Mouse (Mus musculus): ENCODE measurements around the gene Cir1. TPM values are rescaled to one million over a fixed set of nuclear protein-coding genes. Genes with fewer than 3 reads are reported as not detected.

Gene Cir1
- polyA plus RNA-seq, 1 experiment from 2014 or later: 21.0 TPM

DNA sequence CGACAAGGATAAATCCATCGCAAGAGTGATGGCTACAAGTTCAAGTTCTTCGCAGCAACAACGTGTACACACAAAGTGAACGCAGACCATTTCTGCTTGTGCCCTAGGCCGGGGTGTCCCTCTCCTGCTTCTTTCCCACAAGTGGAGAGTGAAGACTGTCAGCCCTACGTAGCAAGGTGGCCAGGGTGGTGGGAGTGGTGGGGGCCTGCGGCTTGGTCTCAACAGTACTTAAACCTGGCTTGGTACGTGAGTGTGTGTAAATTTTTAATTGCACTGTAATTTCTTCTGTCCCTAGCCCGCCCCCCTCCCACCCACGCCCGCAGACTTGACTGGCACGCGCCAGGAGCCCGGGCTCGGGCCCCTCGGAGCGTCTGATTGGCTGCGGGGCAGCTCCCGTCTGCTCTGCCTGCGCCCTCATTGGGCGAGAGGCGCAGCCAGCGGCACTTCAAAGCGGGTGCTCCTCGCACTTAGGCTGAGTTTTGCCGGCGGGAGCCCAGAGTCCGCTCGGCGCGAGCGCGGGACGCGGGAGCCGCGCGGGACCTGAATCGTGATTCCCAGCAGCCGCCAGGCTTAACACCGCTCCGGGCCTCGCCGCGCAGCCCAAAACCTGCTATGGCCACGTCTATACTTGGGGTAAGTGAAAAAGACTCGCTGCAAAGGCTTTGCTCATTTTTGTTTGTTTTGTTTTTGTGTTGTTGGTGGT, 40.9 kb downstream of the Cir1 start, which contains the start of gene Sp9:
Gene Sp9 (plus strand): TSS at position 467 of the 703 bp plus-strand sequence.
- H3K9me3 ChIP-seq (ENCODE audit: control insufficient read depth, low read length): no peaks in the 10 kb centered on the region
- H3K4me1 ChIP-seq (ENCODE audit: control insufficient read depth, insufficient read depth, low read length): peaks cover 23% of the 10 kb centered on the region
- peak within 1 kb of the TSS; percentile 53 for H3K4me2 ChIP-seq (ENCODE audit: low read depth)
- ATAC-seq (ENCODE audit: insufficient read depth, low FRiP score, low TSS enrichment) (peak; percentile 88), DNase-seq (ENCODE audit: low spot score) (peak; percentile 88)
- peak within 1 kb of the TSS; percentile 55 for H3K9ac ChIP-seq (ENCODE audit: low read length)
- H3K27me3 ChIP-seq (ENCODE audit: control insufficient read depth, insufficient read depth, low read length): peaks cover 78% of the 10 kb centered on the region
- WGBS: under 1% methylated on average over 48 of the region's 48 CpGs
- H3K4me3 ChIP-seq (ENCODE audit: low read depth, low read length): peak within 1 kb of the TSS; percentile 43
- H3K27ac ChIP-seq (ENCODE audit: low read depth, low read length): no peak within 1 kb of the TSS
- H3K36me3 ChIP-seq (ENCODE audit: control insufficient read depth, insufficient read depth, low read length): no peaks in the 10 kb centered on the region

DNA sequence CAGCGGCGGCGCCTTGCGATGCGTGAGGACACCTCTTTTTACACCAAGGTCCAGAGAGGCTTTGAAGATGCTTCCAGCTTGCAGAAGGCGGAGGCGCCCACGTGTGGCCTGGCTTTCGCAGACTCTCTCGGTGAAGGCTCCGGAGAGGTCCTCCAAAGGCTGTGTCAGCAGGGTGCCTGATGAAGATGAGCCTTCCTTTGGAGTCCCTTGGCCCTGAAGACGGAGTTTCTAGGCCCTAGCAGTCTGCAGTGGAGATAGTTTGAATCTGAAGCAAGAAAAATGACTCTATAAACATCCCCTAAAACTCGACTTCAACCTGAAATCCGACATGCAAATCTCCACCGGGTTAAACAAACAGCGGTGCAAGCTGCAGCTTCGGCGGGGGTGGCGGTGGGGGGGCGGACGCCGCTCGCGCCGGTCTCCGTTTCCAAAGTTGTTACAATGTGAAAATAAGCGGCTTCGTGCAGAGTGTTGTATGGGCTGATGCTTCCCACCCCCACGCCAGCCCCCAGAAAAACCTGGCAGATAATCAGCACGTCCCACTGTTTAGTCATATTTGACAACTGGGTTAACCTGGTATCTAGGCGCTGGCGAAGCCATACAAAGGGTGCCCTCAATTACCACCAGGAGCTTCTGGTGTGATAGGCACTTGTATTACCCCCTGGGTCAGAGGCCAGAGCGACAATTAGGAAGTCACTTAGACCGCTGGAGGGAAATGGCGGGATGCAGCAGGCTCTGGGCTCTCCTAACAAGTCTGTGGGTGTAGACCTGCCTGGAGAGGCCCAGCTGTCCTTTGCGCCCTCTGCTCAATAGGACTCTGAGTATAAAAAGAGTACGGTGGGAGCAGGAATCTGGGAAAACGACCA, 41.7 kb downstream of the Cir1 start:
- Histone ChIP-seq H3K27ac (ENCODE audit: low read depth, low read length) (no peak overlapping the region), H3K27me3 (ENCODE audit: control insufficient read depth, insufficient read depth, low read length) (peaks cover 80% of the 10 kb centered on the region), H3K9ac (ENCODE audit: low read length) (no peak overlapping the region), H3K36me3 (ENCODE audit: control insufficient read depth, insufficient read depth, low read length) (no peaks in the 10 kb centered on the region), H3K9me3 (ENCODE audit: control insufficient read depth, low read length) (no peaks in the 10 kb centered on the region), H3K4me1 (ENCODE audit: control insufficient read depth, insufficient read depth, low read length) (peaks cover 26% of the 10 kb centered on the region), H3K4me2 (ENCODE audit: low read depth) (peak overlapping the region; percentile 12; the same call in 1 of the 2 replicates), H3K4me3 (ENCODE audit: low read depth, low read length) (no peak overlapping the region)
- WGBS: under 1% methylated on average over 38 of the region's 38 CpGs
- DNase-seq (ENCODE audit: low spot score) (peak; percentile 52), ATAC-seq (ENCODE audit: insufficient read depth, low FRiP score, low TSS enrichment) (no peak)

DNA sequence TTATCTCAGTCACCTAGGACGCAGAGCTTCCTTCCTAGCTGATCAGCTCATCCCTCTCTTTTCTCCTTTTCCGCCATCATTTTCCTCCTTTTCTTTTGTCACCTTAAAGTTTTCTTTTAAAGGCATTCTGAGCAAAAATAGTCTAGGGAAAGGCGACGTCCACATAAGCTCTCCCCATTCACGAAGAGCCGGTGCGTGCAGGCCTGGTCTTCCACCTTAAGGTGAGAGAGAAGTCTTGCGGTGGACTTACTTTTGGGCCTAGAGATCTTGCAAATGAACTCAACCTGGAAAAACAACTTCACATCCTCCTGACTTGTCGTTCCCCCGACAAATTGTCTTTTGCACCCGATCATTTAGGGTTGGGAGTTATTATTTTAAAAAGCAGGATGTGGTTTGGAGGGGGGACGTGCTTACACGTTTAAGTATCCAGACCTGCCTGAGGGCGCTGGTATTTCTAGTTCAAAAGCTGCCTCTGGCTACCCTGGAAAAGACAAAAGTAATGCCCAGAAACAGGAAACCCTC, 42.4 kb downstream of the Cir1 start:
- WGBS: 1% methylated on average over 14 of the region's 14 CpGs
- Histone ChIP-seq H3K4me2 (ENCODE audit: low read depth) (no peak overlapping the region), H3K4me3 (ENCODE audit: low read depth, low read length) (no peak overlapping the region), H3K4me1 (ENCODE audit: control insufficient read depth, insufficient read depth, low read length) (peaks cover 26% of the 10 kb centered on the region), H3K27ac (ENCODE audit: low read depth, low read length) (no peak overlapping the region), H3K36me3 (ENCODE audit: control insufficient read depth, insufficient read depth, low read length) (no peaks in the 10 kb centered on the region), H3K9me3 (ENCODE audit: control insufficient read depth, low read length) (no peaks in the 10 kb centered on the region), H3K9ac (ENCODE audit: low read length) (no peak overlapping the region), H3K27me3 (ENCODE audit: control insufficient read depth, insufficient read depth, low read length) (peaks cover 87% of the 10 kb centered on the region)
- DNase-seq (ENCODE audit: low spot score) (no peak), ATAC-seq (ENCODE audit: insufficient read depth, low FRiP score, low TSS enrichment) (no peak)

DNA sequence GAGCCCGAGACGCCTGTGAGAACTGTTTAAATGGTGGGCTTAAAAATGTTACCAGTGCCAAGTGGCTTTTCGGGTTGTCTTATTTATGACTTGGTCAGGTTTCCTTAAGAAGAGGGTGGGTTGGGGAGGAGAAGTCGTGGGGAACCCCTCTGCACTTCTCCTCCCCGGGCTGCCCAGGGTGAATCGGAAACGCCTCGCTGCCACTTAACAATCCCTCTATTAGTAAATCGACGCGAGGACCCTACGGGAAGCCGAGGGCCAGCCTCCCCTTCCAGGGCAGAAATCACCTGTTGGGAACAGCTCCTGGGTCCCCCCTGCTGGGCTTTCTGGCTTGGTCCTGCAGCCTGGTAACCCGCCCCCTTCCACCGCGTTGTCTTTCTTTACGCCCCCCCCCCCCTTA, 42.8 kb downstream of the Cir1 start:
- Histone ChIP-seq H3K9me3 (ENCODE audit: control insufficient read depth, low read length) (no peaks in the 10 kb centered on the region), H3K4me2 (ENCODE audit: low read depth) (no peak overlapping the region), H3K4me3 (ENCODE audit: low read depth, low read length) (no peak overlapping the region), H3K36me3 (ENCODE audit: control insufficient read depth, insufficient read depth, low read length) (no peaks in the 10 kb centered on the region), H3K9ac (ENCODE audit: low read length) (no peak overlapping the region), H3K27me3 (ENCODE audit: control insufficient read depth, insufficient read depth, low read length) (peaks cover 89% of the 10 kb centered on the region), H3K27ac (ENCODE audit: low read depth, low read length) (no peak overlapping the region), H3K4me1 (ENCODE audit: control insufficient read depth, insufficient read depth, low read length) (peaks cover 26% of the 10 kb centered on the region)
- ATAC-seq (ENCODE audit: insufficient read depth, low FRiP score, low TSS enrichment) (no peak), DNase-seq (ENCODE audit: low spot score) (peak; percentile 34)
- 0% methylated on average over 16 of the region's 17 CpGs for WGBS

DNA sequence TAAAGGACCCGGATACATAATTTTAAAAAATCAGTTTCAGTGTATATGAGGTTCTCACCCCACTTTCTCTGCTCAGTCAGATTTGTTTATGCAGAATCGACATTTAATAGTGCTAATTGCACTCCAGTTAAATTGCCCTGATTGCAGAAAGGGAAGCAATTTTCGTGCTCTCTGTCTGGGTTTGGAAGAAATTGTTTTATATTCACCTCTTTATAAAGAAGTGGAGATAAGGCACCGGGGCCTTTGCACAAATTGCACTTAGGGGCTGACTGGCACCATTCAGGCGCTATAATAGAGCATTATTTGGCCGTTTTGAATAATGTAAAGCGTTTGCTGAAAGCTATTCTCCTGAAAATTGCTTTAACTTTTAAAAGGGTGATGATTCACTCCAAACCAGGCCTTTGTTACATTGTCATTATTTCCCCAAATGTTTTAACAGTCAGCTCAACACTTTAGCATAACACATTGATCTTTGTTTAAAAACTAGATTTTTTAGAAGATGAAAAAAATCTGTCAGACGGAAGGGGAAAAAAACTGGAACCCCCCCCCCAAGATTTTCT, 43.6 kb downstream of the Cir1 start:
- 4% methylated on average over 8 of the region's 8 CpGs for WGBS
- no peaks in the 10 kb centered on the region for H3K36me3 ChIP-seq (ENCODE audit: control insufficient read depth, insufficient read depth, low read length)
- H3K27me3 ChIP-seq (ENCODE audit: control insufficient read depth, insufficient read depth, low read length): peaks cover 89% of the 10 kb centered on the region
- DNase-seq (ENCODE audit: low spot score) (no peak), ATAC-seq (ENCODE audit: insufficient read depth, low FRiP score, low TSS enrichment) (no peak)
- no peak overlapping the region for H3K4me2 ChIP-seq (ENCODE audit: low read depth)
- H3K27ac ChIP-seq (ENCODE audit: low read depth, low read length): no peak overlapping the region
- H3K9me3 ChIP-seq (ENCODE audit: control insufficient read depth, low read length): no peaks in the 10 kb centered on the region
- no peak overlapping the region for H3K4me3 ChIP-seq (ENCODE audit: low read depth, low read length)
- H3K4me1 ChIP-seq (ENCODE audit: control insufficient read depth, insufficient read depth, low read length): peaks cover 24% of the 10 kb centered on the region
- H3K9ac ChIP-seq (ENCODE audit: low read length): no peak overlapping the region

DNA sequence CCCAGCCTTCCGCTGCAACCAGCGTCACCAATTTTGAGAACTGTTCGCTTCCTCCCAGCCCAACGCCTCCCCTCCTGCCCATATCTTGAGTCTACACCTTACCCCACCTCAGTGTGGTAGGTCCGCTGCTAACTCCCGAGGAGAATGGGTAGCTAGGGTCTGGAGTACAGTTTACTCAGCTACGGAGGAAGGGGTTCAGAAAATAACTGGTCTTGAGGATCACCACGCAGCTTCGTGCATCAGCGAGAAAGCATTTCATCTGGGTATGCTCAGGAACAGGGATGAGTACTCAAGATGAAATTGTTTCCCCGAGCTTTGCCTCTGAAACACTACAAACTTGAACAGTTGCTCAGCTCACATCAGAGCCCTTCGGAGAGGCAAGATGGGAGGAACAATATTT, 44.2 kb downstream of the Cir1 start:
- WGBS: 2% methylated on average over 12 of the region's 12 CpGs

DNA sequence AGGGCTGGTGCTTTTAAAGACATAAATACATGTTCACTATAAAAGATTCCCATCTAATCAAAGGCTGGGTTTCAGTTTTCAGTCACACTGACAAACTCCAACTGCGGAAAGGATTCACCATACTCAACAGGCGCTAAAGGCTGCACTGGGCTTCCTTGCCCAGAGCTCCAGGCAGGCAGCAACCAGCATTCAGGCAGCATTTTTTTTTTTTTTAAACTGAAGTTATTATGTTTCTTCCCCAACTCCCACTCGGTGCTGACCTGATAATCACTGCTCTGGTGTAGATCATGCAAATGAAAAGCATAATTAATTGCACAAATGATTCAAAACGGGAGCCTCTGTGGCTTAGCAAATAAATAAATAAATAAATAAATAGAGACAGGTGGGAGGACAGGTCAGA, 44.7 kb downstream of the Cir1 start:
- Histone ChIP-seq H3K4me3 (ENCODE audit: low read depth, low read length) (no peak overlapping the region), H3K36me3 (ENCODE audit: control insufficient read depth, insufficient read depth, low read length) (no peaks in the 10 kb centered on the region), H3K4me2 (ENCODE audit: low read depth) (no peak overlapping the region), H3K27me3 (ENCODE audit: control insufficient read depth, insufficient read depth, low read length) (peaks cover 89% of the 10 kb centered on the region), H3K9me3 (ENCODE audit: control insufficient read depth, low read length) (no peaks in the 10 kb centered on the region), H3K4me1 (ENCODE audit: control insufficient read depth, insufficient read depth, low read length) (peaks cover 15% of the 10 kb centered on the region), H3K9ac (ENCODE audit: low read length) (no peak overlapping the region), H3K27ac (ENCODE audit: low read depth, low read length) (no peak overlapping the region)
- ATAC-seq (ENCODE audit: insufficient read depth, low FRiP score, low TSS enrichment): no peak
- DNase-seq (ENCODE audit: low spot score): no peak
- WGBS: 0% methylated on average over 4 of the region's 4 CpGs

More for the DNA sequence above, 44.2 kb downstream of the Cir1 start:
- Histone ChIP-seq H3K9ac (ENCODE audit: low read length) (no peak overlapping the region), H3K27me3 (ENCODE audit: control insufficient read depth, insufficient read depth, low read length) (peaks cover 89% of the 10 kb centered on the region), H3K36me3 (ENCODE audit: control insufficient read depth, insufficient read depth, low read length) (no peaks in the 10 kb centered on the region), H3K4me2 (ENCODE audit: low read depth) (no peak overlapping the region), H3K9me3 (ENCODE audit: control insufficient read depth, low read length) (no peaks in the 10 kb centered on the region), H3K4me3 (ENCODE audit: low read depth, low read length) (no peak overlapping the region), H3K4me1 (ENCODE audit: control insufficient read depth, insufficient read depth, low read length) (peaks cover 19% of the 10 kb centered on the region), H3K27ac (ENCODE audit: low read depth, low read length) (no peak overlapping the region)
- ATAC-seq (ENCODE audit: insufficient read depth, low FRiP score, low TSS enrichment) (no peak), DNase-seq (ENCODE audit: low spot score) (peak; percentile 46)

DNA sequence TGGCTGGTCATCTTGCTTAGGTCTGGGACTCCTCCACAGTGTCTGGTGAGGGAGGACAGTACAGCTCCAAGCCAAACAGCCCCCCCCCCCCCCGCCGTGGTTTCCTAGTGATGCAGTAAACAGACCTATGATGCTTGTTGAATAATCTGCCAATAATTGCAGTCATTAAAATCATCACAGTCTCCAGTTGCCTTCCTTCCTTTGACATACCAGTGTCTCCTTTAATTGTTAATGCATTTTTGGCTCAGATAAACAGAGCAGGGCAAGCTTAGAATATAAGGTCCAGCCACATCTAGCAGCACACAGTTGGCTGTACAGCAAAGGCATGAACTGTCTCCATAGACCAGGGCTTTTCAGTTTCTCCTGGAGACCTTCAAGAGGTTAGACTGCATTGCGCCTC, 45.3 kb downstream of the Cir1 start:
- no peak for DNase-seq (ENCODE audit: low spot score)
- Histone ChIP-seq H3K27me3 (ENCODE audit: control insufficient read depth, insufficient read depth, low read length) (peaks cover 89% of the 10 kb centered on the region), H3K4me3 (ENCODE audit: low read depth, low read length) (no peak overlapping the region), H3K36me3 (ENCODE audit: control insufficient read depth, insufficient read depth, low read length) (no peaks in the 10 kb centered on the region), H3K4me2 (ENCODE audit: low read depth) (no peak overlapping the region), H3K4me1 (ENCODE audit: control insufficient read depth, insufficient read depth, low read length) (peaks cover 13% of the 10 kb centered on the region), H3K9ac (ENCODE audit: low read length) (no peak overlapping the region), H3K27ac (ENCODE audit: low read depth, low read length) (no peak overlapping the region), H3K9me3 (ENCODE audit: control insufficient read depth, low read length) (no peaks in the 10 kb centered on the region)
- WGBS: 18% methylated on average over 2 of the region's 3 CpGs
- no peak for ATAC-seq (ENCODE audit: insufficient read depth, low FRiP score, low TSS enrichment)

Measured in neural tube, embryonic 11.5 days (tissue).